Mouse (Mus musculus): Measurements from ENCODE around the gene Vwc2l. TPM values are rescaled to one million over a fixed set of nuclear protein-coding genes. Genes with fewer than 3 reads are reported as not detected.

The Vwc2l gene
- polyA plus RNA-seq, 1 experiment = 0.05 TPM

DNA sequence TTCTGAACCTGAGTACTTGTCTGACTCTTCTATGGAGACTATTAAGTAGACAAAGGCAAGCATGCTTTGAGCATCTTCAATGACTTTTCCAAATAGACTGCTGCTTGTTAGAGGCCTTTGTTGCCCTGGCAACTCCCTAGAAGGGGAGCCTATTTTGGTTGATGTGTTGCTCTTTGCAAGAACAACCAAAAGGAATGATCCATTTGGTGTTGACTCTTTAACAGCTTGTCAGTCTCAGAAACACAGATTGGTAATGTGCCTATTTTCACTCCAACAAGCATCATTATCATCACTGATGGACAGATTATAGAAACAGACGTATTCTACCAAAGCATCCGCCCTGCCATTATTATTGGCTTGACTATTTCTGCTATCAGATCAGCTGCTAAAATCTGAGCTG, 181.9 kb downstream of the Vwc2l start:
- no peaks in the 10 kb centered on the region for H3K4me1 ChIP-seq (ENCODE audit: control insufficient read depth, insufficient read depth, low read length)
- H3K27ac ChIP-seq (ENCODE audit: control insufficient read depth, insufficient read depth, low read depth, low read length) = no peak overlapping the region
- H3K36me3 ChIP-seq (ENCODE audit: control insufficient read depth, insufficient read depth, low read length) = no peaks in the 10 kb centered on the region
- TF ChIP-seq CTCF (IDR thresholded peaks at IDR 0.05; ENCODE audit: control insufficient read depth, insufficient read depth, insufficient replicate concordance, low read depth, low read length) (no peak), POLR2A (IDR thresholded peaks at IDR 0.05; ENCODE audit: control insufficient read depth, low read depth, low read length) (no peak)
- H3K4me3 ChIP-seq (ENCODE audit: control insufficient read depth, low read depth, low read length) = no peak overlapping the region
- no peaks in the 10 kb centered on the region for H3K27me3 ChIP-seq (ENCODE audit: control insufficient read depth, insufficient read depth, low read length)

DNA sequence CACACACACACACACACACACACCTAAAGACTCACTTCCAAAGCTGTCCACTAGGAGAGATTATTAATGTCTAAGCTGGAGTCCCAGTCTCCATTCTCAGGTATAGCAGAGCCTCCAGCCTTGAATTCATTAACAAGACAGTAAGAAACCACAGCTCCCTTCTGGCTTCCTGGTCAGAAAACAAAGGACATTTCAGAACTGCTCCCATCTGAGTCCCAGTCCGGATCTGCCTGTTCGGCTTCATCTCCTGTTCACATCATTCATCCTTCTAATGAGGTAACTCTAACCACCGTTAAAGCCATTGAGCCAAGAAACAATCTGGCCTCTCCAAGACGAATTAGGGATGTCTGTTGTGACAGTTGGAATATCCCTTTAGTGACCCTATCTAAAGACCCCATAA, 185.7 kb downstream of the Vwc2l start:
- no peaks in the 10 kb centered on the region for H3K36me3 ChIP-seq (ENCODE audit: control insufficient read depth, insufficient read depth, low read length)
- no peak overlapping the region for H3K4me3 ChIP-seq (ENCODE audit: control insufficient read depth, low read depth, low read length)
- TF ChIP-seq CTCF (IDR thresholded peaks at IDR 0.05; ENCODE audit: control insufficient read depth, insufficient read depth, insufficient replicate concordance, low read depth, low read length) = no peak
- H3K27ac ChIP-seq (ENCODE audit: control insufficient read depth, insufficient read depth, low read depth, low read length) = no peak overlapping the region
- H3K27me3 ChIP-seq (ENCODE audit: control insufficient read depth, insufficient read depth, low read length) = no peaks in the 10 kb centered on the region
- H3K4me1 ChIP-seq (ENCODE audit: control insufficient read depth, insufficient read depth, low read length) = no peaks in the 10 kb centered on the region

DNA sequence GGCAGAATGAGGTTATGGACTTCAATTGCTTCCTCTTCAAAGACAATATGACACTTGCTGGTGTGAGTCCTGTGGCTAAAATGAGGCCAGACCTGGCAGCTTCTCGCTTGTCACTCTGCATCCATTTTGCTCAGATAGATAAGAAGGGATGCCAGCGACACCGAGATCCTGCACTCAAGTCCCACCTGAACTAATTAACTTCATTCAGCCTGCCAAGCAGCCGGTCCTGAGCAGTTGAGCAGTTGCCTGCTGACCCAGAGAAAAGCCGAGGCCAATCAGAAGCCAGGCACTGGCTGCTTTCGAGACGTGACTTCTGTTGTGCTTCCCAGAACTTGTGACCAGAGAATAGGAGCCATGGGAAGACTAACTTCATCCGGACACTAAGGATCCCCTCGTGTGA, 187.6 kb downstream of the Vwc2l start:
- Histone ChIP-seq H3K27me3 (ENCODE audit: control insufficient read depth, insufficient read depth, low read length) (no peaks in the 10 kb centered on the region), H3K4me3 (ENCODE audit: control insufficient read depth, low read depth, low read length) (no peak overlapping the region), H3K36me3 (ENCODE audit: control insufficient read depth, insufficient read depth, low read length) (no peaks in the 10 kb centered on the region), H3K27ac (ENCODE audit: control insufficient read depth, insufficient read depth, low read depth, low read length) (no peak overlapping the region), H3K4me1 (ENCODE audit: control insufficient read depth, insufficient read depth, low read length) (no peaks in the 10 kb centered on the region)
- TF ChIP-seq POLR2A (IDR thresholded peaks at IDR 0.05; ENCODE audit: control insufficient read depth, low read depth, low read length) (no peak), CTCF (IDR thresholded peaks at IDR 0.05; ENCODE audit: control insufficient read depth, insufficient read depth, insufficient replicate concordance, low read depth, low read length) (no peak)

DNA sequence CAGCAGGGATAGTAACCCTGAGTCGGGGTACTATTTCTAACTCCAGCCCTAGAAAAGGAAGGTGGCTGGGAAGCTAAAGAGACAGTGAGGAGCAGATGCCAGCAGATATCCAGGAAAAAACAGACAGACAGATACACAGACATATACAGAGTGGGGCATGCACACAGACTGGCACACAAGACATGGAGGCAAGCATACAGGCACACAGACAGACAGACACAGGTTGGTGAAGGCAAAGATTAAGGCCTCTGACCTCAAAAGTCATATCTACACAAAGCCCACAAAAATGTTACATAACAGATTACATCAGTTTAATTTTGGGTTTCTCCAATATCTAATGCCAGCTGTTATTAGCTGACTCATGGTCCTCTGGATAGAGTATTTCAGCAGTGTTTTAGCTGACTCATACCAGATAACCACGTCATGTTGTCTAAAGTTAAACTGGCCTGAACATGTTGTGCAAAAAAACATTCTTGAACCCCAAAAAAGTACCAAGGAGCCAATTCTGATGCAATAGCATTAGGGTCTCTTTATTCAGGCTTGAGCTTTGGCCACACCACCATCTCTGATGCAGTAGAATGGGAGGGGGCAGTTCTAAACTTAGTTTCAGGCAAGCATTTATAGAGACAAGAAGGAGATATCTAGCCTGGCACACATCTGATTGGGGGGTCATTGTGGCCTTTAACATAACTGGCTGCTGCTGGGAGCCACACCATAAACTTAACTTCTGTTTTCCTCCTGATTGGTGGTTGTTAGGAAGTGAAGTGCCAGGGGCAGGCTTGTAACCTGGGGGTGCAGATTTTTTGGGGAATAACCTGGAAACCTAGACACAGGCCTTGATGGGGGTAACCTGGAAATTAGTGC, 192.9 kb downstream of the Vwc2l start:
- no peak overlapping the region for H3K4me3 ChIP-seq (ENCODE audit: control insufficient read depth, low read depth, low read length)
- H3K27ac ChIP-seq (ENCODE audit: control insufficient read depth, insufficient read depth, low read depth, low read length) = no peak overlapping the region
- TF ChIP-seq POLR2A (IDR thresholded peaks at IDR 0.05; ENCODE audit: control insufficient read depth, low read depth, low read length) (no peak), CTCF (IDR thresholded peaks at IDR 0.05; ENCODE audit: control insufficient read depth, insufficient read depth, insufficient replicate concordance, low read depth, low read length) (no peak)
- no peaks in the 10 kb centered on the region for H3K27me3 ChIP-seq (ENCODE audit: control insufficient read depth, insufficient read depth, low read length)
- no peaks in the 10 kb centered on the region for H3K36me3 ChIP-seq (ENCODE audit: control insufficient read depth, insufficient read depth, low read length)
- no peaks in the 10 kb centered on the region for H3K4me1 ChIP-seq (ENCODE audit: control insufficient read depth, insufficient read depth, low read length)

DNA sequence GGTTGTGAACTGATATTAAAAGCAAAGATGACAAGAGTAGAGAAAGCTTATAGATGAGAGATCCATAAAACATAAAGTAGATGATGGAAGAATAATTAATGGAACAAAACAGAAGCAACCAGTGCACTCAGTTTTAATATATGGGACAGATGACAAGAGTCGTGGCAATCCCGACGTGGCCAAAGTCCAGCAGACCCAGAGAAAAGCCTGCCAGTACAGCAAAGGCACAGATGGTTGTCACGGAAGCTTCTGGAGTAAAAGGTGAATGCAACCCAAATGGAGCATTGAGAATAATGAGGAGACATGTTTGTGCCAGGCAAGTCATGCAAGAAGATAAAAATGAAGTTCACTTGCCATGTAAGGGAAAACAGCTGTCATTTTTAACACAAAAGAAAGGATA, 207.5 kb downstream of the Vwc2l start:
- no peaks in the 10 kb centered on the region for H3K4me1 ChIP-seq (ENCODE audit: control insufficient read depth, insufficient read depth, low read length)
- no peak overlapping the region for H3K27ac ChIP-seq (ENCODE audit: control insufficient read depth, insufficient read depth, low read depth, low read length)
- no peak overlapping the region for H3K4me3 ChIP-seq (ENCODE audit: control insufficient read depth, low read depth, low read length)
- H3K36me3 ChIP-seq (ENCODE audit: control insufficient read depth, insufficient read depth, low read length) = no peaks in the 10 kb centered on the region
- H3K27me3 ChIP-seq (ENCODE audit: control insufficient read depth, insufficient read depth, low read length) = no peaks in the 10 kb centered on the region
- TF ChIP-seq CTCF (IDR thresholded peaks at IDR 0.05; ENCODE audit: control insufficient read depth, insufficient read depth, insufficient replicate concordance, low read depth, low read length) = no peak
- TF ChIP-seq POLR2A (IDR thresholded peaks at IDR 0.05; ENCODE audit: control insufficient read depth, low read depth, low read length) = no peak

All from testis, adult 2 months (tissue).